Mouse (Mus musculus) common myeloid progenitor, adult 5-6 weeks (primary cell): ENCODE results near the gene Plekhg2. TPM values are rescaled to one million over a fixed set of nuclear protein-coding genes. Genes with fewer than 3 reads are reported as not detected.
"Not testable (repeated sequence)": the region's sequence is repeated elsewhere in the genome, so short reads cannot be mapped to it uniquely, and the experiment has no call there.

Experiments used
- ATAC-seq: replicated peaks from 2 replicates; pipeline ENCODE4 v1.8.0; 2016; ENCODE audit warnings: low read depth, mild to moderate bottlenecking, moderate TSS enrichment, inconsistent platforms; ENCODE audit not compliant: poor library complexity, severe bottlenecking
- total RNA-seq: library from RNA; stranded (forward); fragments of 200-1000, 187-1606 nt; gene quantifications from 2 replicates; pipeline ENCODE4 v1.2.3, GENCODE M21; 2017

The Plekhg2 gene
- 2.1 and 3.9 TPM in 2 replicates for total RNA-seq

GRCm38 (mm10) chr7:28372251-28373108 lies at the start of gene Plekhg2:
Gene Plekhg2 (minus strand): TSS chr7:28372599.
- peak; percentile 67 for ATAC-seq

GRCm38 (mm10) chr7:28419416-28419815 lies 47.0 kb upstream of the Plekhg2 start:
- ATAC-seq, result no peak

DNA sequence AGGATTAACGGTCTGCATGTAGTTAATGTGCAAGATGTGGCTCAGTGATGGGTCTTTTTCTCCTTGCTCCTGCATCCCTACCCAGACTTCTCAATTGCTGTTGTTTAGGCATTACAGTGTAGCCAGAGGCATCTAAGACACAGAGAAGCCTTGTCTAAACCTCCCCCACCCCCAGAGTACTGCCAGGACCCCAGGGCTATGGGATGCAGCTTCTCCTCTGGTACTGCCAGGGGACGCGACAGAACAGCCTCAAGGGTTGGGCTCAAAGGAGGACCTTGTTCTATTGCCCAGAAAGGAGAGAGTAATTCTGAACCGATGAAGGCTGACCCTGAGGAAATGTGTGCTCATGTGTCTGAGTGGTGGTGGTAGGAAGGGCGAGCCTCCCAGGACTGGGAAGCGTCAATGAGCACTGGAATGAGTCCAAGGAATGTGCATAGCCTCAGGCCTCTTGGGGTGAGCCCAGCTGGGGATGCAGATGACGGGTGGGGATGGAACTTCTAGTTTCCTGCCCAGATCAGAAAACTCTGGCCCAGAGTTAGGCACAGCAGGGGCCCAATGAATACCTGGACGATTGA lies 45.8 kb upstream of the Plekhg2 start:
- ATAC-seq, result no peak

DNA sequence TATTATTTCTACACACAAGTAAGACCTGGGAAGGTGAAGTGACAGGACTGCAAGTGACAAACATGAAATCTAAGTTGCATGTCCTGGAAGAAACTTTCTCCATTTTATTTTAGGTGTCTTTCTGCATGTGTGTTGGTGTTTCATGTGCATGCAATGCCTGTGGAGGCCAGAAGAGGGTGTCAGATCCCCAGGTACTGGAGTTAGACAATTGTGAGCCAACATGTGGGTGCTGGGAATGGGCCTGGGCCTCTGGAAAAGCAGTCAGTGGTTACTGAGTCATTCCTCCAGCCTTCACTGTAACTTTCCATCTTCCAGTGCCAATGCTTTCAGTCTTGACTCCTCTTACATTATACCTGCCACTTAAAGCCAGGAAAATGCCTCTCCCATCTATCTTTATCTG lies 45.0 kb upstream of the Plekhg2 start:
- no peak for ATAC-seq

DNA sequence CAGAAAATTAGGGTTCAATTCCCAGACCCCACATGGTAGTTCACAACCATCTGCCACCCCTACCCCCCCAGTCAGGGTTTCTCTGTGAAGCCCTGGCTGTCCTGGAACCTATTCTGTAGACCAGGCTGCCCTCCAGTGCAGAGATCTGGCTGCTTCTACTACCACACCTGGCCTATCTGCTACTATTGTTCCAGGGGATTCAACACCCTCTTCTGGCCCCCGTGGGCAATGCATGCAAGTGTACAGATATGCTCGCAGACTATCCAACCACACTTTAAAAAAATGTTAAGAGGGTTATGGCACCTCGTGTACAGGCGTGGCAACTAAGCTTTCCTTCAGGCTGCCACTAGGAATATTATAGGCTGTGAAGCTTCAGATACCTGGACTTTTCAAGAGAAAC lies 40.4 kb upstream of the Plekhg2 start:
- no peak for ATAC-seq

DNA sequence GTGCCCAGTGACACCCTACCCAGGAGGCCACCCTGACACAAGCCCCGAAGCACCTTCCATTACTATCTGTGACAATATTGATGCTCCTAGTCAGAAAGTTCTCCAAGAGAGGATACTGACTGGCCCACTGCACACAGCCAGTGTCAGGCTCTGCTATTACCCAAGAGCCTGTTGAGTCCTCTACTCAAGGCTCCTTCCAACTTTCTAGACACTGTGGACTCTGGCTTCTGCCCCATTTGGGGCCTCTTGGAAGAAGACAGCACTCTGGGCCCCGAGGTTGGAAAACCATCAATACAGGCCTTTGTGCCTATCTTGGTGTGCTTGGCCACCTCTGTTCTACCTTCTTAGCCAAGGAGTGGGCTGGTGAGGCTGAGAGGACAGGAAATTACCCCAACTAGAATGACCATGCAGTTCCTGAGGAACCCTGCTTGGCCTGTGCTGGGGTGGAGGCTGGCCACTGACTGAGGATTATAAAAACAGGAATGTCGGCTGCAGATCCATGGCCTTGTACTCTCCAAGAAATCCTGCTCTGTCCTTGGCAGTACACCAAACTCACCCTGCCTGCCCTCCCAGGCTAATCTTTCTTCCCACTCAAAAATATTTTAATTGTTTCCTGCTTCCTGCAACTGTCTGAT lies 38.6 kb upstream of the Plekhg2 start:
- no peak for ATAC-seq

- ATAC-seq, result no peak
These were observed 29.5 kb upstream of the Plekhg2 start for GRCm38 (mm10) chr7:28401942-28402341.

DNA sequence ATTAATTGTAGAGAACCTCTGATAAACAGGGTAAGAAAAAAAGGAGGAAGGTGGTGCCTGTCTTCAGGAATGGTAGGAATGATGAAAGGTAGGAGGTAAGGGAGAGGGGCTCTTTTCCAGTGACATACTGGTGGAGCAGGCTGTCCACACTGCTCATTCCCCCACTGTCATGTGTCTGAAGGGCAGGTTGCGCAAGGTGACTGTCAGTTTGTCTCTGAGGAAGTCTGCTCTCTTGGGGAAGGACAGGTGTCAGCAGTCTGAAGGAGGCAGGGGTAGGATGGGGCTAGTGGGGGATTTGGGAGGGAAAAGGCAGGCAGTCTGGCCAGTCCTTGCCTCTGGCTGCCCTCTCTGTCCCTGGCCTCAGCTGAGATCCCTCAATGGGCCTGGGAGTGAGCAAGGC lies 28.6 kb upstream of the Plekhg2 start:
- 0 out of 2 replicates have a peak, but pooled peaks have one; percentile 24 for ATAC-seq

DNA sequence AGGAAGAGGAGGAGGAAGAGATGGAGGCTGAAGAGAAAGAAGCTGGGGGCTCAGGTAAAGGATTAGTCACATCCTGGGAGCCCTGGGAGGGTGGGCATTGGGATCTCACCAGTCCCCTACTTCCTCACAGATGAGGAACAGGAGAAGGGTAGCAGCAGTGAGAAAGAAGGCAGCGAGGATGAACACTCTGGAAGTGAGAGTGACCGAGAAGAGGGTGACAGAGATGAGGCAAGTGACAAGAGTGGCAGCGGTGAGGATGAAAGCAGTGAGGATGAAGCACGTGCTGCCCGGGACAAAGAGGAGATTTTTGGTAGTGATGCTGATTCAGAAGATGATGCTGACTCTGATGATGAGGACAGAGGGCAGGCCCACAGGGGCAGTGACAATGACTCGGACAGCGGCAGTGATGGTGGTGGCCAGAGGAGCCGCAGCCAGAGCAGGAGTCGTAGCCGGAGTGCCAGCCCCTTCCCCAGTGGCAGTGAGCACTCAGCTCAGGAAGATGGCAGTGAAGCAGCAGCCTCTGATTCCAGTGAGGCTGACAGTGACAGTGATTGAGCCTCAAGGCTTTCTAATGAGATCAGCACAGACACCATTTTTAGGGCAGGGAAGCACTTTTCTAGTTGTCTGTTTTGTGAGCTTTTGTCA lies 26.4 kb upstream of the Plekhg2 start:
- no peak for ATAC-seq

GRCm38 (mm10) chr7:28398000-28398399 lies 25.6 kb upstream of the Plekhg2 start:
- no peak for ATAC-seq

GRCm38 (mm10) chr7:28395425-28395824 lies 23.0 kb upstream of the Plekhg2 start:
- no peak for ATAC-seq

- ATAC-seq, result no peak
These were observed 21.0 kb upstream of the Plekhg2 start for GRCm38 (mm10) chr7:28393272-28393951.

DNA sequence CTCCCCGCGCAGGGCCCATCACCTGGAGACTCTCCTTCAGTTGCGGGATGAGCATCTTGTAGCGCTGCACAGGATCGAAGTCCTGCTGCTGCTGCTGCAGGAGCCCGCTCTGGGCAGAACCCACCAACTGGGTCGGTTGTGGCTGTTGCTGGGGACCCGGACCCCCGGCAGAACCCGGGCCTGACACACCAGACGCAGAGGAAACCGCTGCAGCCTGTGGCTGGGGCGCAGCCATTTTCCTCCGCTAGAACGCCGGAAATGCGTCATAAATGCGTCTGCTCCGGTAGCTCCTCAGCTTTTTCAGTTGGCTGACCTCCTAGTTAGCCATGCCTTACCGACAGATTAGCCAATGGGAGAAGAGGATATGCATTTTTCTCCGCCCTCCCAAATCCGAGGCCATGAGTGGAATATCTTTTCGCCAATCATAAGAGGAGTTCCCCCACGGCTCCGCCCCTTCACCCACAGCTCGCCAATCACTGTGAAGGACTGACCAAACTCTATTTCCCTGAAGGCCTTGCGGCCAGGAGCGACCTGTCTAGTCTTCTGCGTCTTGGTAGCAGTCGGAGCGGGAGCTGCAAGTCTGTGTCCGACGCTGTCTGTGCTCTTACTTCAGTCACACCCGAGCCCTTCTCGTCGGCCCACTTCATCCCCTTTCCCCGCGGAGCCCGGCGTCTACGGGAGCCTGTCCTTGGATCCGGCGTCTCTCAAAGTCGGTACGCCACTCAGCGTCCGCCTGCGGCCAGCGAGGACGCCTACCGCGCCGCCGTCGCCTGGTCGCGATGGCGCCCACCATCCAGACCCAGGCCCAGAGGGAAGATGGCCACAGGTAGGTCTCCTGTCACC lies 20.3 kb upstream of the Plekhg2 start, which contains the start of the genes Med29 and Paf1:
Gene Med29, minus strand, starts transcription at position 280 of the 843 bp plus-strand sequence.
Gene Paf1, plus strand, starts transcription at position 523 of the 843 bp plus-strand sequence.
- ATAC-seq, result peak; percentile 99

GRCm38 (mm10) chr7:28390331-28390730 lies 17.9 kb upstream of the Plekhg2 start:
- ATAC-seq, result no peak

GRCm38 (mm10) chr7:28387384-28387783 lies 15.0 kb upstream of the Plekhg2 start:
- not testable (repeated sequence) for ATAC-seq

- not testable (repeated sequence) for ATAC-seq
These were observed 14.5 kb upstream of the Plekhg2 start for GRCm38 (mm10) chr7:28386877-28387276.

GRCm38 (mm10) chr7:28386462-28386861 lies 14.1 kb upstream of the Plekhg2 start:
- ATAC-seq, result peak; percentile 45

DNA sequence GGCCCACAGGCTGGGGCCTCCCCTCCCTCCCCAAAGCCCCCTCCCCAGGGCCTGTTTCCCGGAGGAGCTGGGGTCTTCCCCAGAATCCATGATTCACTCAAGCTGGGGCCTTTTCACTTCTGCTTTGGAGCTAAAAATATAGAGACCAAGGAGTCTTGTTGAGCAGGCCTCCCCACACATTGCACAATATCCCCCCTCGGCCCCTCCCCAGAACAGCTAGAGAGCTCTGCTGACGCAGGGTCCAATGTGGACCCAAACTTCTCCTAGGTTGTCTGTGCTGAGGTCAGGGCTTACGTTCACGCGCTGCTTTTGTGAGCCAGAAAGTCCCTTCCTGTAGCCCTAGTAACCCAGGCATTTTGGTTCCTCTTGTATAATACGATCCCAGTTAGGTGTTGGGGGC lies 13.6 kb upstream of the Plekhg2 start:
- ATAC-seq, result peak; percentile 18

DNA sequence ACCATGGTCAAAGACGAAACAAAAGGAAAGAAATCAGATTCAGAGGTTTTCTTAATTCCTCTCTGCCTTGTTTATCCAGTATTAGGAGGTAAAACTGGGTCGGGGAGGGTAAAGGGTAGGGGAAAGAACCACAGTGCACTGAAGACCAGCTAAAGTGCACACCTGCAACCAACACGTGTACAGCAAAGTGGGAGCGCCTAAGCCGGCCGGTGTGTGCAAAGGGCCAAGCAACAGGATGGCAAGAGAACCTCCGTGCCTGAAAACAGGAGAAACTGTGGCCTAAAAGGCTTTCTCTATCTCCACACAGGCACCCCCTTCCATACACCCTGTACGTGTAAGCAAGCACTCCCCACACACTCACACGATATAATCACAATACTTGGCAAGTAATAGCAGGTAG lies 12.8 kb upstream of the Plekhg2 start:
- no peak for ATAC-seq
